8 mouse cellular contexts compared by ENCODE assay signal in genomic region chr16:57593422-57594157, GRCm38 (mm10). TPM values are rescaled to one million over a fixed set of nuclear protein-coding genes. Genes with fewer than 3 reads are reported as not detected.
A peak's percentile ranks its signal among the peaks of the same experiment; 100 is the strongest.
DNase-seq lines count a peak whose midpoint lies in the region; ATAC-seq and TF ChIP-seq lines count a peak whose summit lies in the region.
"Had no signal": no experiment of that assay in that cellular context is flagged by ENCODE, and none has a peak within 500 bp of the region (broad histone marks: within the 10 kb centered on the region; RNA-seq: fewer than 3 reads in every experiment).

No protein-coding gene starts in this region.

- H3K9me3 ChIP-seq in intestine, embryonic 14.5 days (ENCODE audit: control insufficient read depth, low read length), result no peaks in the 10 kb centered on the region
- H3K9me3 ChIP-seq in stomach, postnatal 0 days (ENCODE audit: control insufficient read depth, low read length), result no peaks in the 10 kb centered on the region
- H3K9me3 ChIP-seq: heart, embryonic 15.5 days had no signal

- no peak overlapping the region for H3K9ac ChIP-seq in intestine, embryonic 14.5 days (ENCODE audit: low read length)
- H3K9ac ChIP-seq in stomach, postnatal 0 days (ENCODE audit: low read length), result no peak overlapping the region
- H3K9ac ChIP-seq: heart, embryonic 15.5 days had no signal

- DNase-seq in ovary, postnatal 14 days (ENCODE audit: low spot score), result peak; percentile 43
- no peak for DNase-seq in ovary, postnatal 36 days (ENCODE audit: low spot score)
- peak; percentile 36 for DNase-seq in T-cell, adult 2 months (ENCODE audit: low spot score)
- DNase-seq in embryo, embryonic 10.5 days (ENCODE audit: low spot score), result peak; percentile 82
- peak; percentile 58 for DNase-seq in intestine, embryonic 14.5 days (ENCODE audit: low spot score)
- DNase-seq in lung, postnatal 25 days (ENCODE audit: low spot score), result peak; percentile 73
- no peak for DNase-seq in stomach, postnatal 0 days (ENCODE audit: low spot score)

- TF ChIP-seq CTCF in stomach, postnatal 0 days (IDR thresholded peaks at IDR 0.05; ENCODE audit: low read depth), result peak; percentile 92

- H3K4me2 ChIP-seq in intestine, embryonic 14.5 days (ENCODE audit: low read length), result no peak overlapping the region
- no peak overlapping the region for H3K4me2 ChIP-seq in stomach, postnatal 0 days (replicated peaks; ENCODE audit: low read depth)
- H3K4me2 ChIP-seq: heart, embryonic 15.5 days had no signal

- WGBS in intestine, embryonic 14.5 days, result 35% methylated on average over 7 of the region's 7 CpGs
- 26% methylated on average over 7 of the region's 7 CpGs for WGBS in stomach, postnatal 0 days

- H3K27me3 ChIP-seq in intestine, embryonic 14.5 days (replicated peaks; ENCODE audit: control insufficient read depth, insufficient read depth, low read length), result no peaks in the 10 kb centered on the region
- no peaks in the 10 kb centered on the region for H3K27me3 ChIP-seq in stomach, postnatal 0 days (ENCODE audit: control insufficient read depth, insufficient read depth, low read length)
- H3K27me3 ChIP-seq: heart, embryonic 15.5 days had no signal

- no peak for TF ChIP-seq EP300 in stomach, postnatal 0 days (optimal IDR thresholded peaks at IDR 0.05)

- H3K27ac ChIP-seq in intestine, embryonic 14.5 days (ENCODE audit: low read depth), result no peak overlapping the region
- no peak overlapping the region for H3K27ac ChIP-seq in stomach, postnatal 0 days (replicated peaks)
- H3K27ac ChIP-seq: heart, embryonic 15.5 days had no signal

- ATAC-seq in intestine, embryonic 14.5 days (replicated peaks; ENCODE audit: low FRiP score, low TSS enrichment, low read depth), result peak; percentile 70; the same call in 1 of the 2 replicates
- ATAC-seq in stomach, postnatal 0 days (ENCODE audit: low FRiP score, low TSS enrichment), result peak; percentile 71; the same call in 1 of the 2 replicates

- peaks cover 4% of the 10 kb centered on the region; the same call in 1 of the 2 replicates for H3K4me1 ChIP-seq in intestine, embryonic 14.5 days (replicated peaks; ENCODE audit: control insufficient read depth, insufficient read depth, low read length)
- no peaks in the 10 kb centered on the region for H3K4me1 ChIP-seq in stomach, postnatal 0 days (replicated peaks; ENCODE audit: control insufficient read depth, insufficient read depth)
- H3K4me1 ChIP-seq: heart, embryonic 15.5 days had no signal

- H3K36me3 ChIP-seq in intestine, embryonic 14.5 days (ENCODE audit: control insufficient read depth, insufficient read depth, low read length), result no peaks in the 10 kb centered on the region
- no peaks in the 10 kb centered on the region for H3K36me3 ChIP-seq in stomach, postnatal 0 days (ENCODE audit: control insufficient read depth, insufficient read depth, low read length)
- H3K36me3 ChIP-seq: heart, embryonic 15.5 days had no signal

- no peak overlapping the region for H3K4me3 ChIP-seq in intestine, embryonic 14.5 days (ENCODE audit: low read depth, low read length)
- H3K4me3 ChIP-seq in stomach, postnatal 0 days (ENCODE audit: low read depth, low read length), result no peak overlapping the region
- H3K4me3 ChIP-seq: heart, embryonic 15.5 days had no signal

RNA-seq across cellular contexts. Expression of gene Cmss1, which starts 13.1 kb away (rescaled TPM):
- polyA plus RNA-seq in intestine, embryonic 14.5 days (2014; fragmentation: Nextera tagmentation; extraction: Ambion mirVana), result 54.9 and 56.0 TPM in 2 replicates
- polyA plus RNA-seq in stomach, postnatal 0 days (2015; fragmentation: Nextera tagmentation; extraction: Ambion mirVana), result 24.5 and 26.5 TPM in 2 replicates

Comparison
In these comparisons a context has a peak if more than half of its experiments do, and no peak if none do; other contexts are left out.
1. DNase-seq: peak in ovary, postnatal 14 days (single experiment), T-cell, adult 2 months (single experiment), embryo, embryonic 10.5 days (single experiment), intestine, embryonic 14.5 days (single experiment) and lung, postnatal 25 days (single experiment); none in ovary, postnatal 36 days (single experiment) and stomach, postnatal 0 days (single experiment).